Mouse (Mus musculus): ENCODE measurements around the gene Gm28042. TPM values are rescaled to one million over a fixed set of nuclear protein-coding genes. Genes with fewer than 3 reads are reported as not detected.

The Gm28042 gene
- polyA plus RNA-seq, 1 experiment from 2014 or later, result 2.2 TPM

DNA sequence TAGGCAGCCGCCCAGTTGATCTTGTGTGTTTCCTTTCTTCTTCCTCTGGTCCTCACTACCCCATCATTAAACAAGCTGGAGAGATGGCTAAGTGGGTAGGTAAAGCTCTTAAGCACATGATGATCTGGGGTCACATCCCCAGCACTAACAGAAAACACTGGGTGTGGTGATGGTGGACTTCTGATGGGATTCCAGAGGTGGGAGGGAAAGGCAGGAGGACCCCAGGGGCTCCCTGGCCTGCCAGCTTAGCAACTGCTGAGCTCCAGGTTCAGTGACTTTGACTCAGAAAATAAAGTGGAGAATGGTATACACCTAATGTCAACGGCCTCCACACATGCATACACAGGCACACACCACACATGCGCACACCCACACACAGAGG is 648 bp downstream of the Gm28042 start:
- ATAC-seq (replicated peaks; ENCODE audit: extremely low read depth, insufficient read depth, low FRiP score), result 0 out of 2 replicates have a peak, but pooled peaks have one; percentile 0
- peaks cover 20% of the 10 kb centered on the region for H3K4me1 ChIP-seq (ENCODE audit: control insufficient read depth, insufficient read depth, low read length)
- H3K4me2 ChIP-seq (ENCODE audit: low read depth, low read length), result peak overlapping the region; percentile 84
- H3K27me3 ChIP-seq (ENCODE audit: control insufficient read depth, insufficient read depth, low read length), result no peaks in the 10 kb centered on the region
- H3K9me3 ChIP-seq (replicated peaks; ENCODE audit: control insufficient read depth, low read length), result no peaks in the 10 kb centered on the region
- peak overlapping the region; percentile 80 for H3K9ac ChIP-seq (ENCODE audit: low read length)
- H3K36me3 ChIP-seq (ENCODE audit: control insufficient read depth, insufficient read depth), result peaks cover 12% of the 10 kb centered on the region; the same call in 1 of the 2 replicates
- H3K27ac ChIP-seq (ENCODE audit: low read length), result peak overlapping the region; percentile 81
- 41% methylated on average over 3 of the region's 3 CpGs for WGBS
- H3K4me3 ChIP-seq (ENCODE audit: low read length), result peak overlapping the region; percentile 65

DNA sequence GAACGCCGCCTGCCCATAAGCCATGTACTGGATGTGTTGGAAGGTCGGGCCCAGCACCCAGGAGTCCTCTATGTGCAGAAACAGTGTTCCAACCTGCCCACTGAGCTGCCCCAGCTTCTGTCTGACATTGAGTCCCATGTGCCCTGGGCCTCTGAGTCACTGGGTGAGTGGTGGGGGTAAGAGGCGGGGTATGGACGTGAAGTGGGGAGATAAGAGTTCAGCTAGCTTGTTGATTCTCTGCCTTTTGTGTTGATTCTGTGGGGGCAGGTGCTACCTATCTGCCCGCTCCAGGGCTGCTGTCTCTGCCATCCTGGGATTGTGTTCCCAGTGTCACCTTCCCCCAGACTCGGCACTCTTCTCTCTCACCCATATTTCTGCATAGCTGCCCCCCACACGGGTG is 3.1 kb downstream of the Gm28042 start:
- no peak for ATAC-seq (replicated peaks; ENCODE audit: extremely low read depth, insufficient read depth, low FRiP score)
- 63% methylated on average over 8 of the region's 8 CpGs for WGBS
- peaks cover 9% of the 10 kb centered on the region; the same call in 1 of the 2 replicates for H3K36me3 ChIP-seq (ENCODE audit: control insufficient read depth, insufficient read depth)

GRCm38 (mm10) chr2:120032726-120033467 is 5.6 kb downstream of the Gm28042 start, which contains the start of gene Pla2g4b:
Gene Pla2g4b, plus strand, starts transcription at chr2:120033417.
- ATAC-seq (replicated peaks; ENCODE audit: extremely low read depth, insufficient read depth, low FRiP score), result no peak
- 88% methylated on average over 12 of the region's 12 CpGs for WGBS
- Histone ChIP-seq H3K9ac (ENCODE audit: low read length) (no peak within 1 kb of the TSS), H3K36me3 (ENCODE audit: control insufficient read depth, insufficient read depth) (peaks cover 16% of the 10 kb centered on the region; the same call in 1 of the 2 replicates), H3K4me3 (ENCODE audit: low read length) (no peak within 1 kb of the TSS), H3K27me3 (ENCODE audit: control insufficient read depth, insufficient read depth, low read length) (no peaks in the 10 kb centered on the region), H3K27ac (ENCODE audit: low read length) (no peak within 1 kb of the TSS), H3K9me3 (replicated peaks; ENCODE audit: control insufficient read depth, low read length) (no peaks in the 10 kb centered on the region), H3K4me1 (ENCODE audit: control insufficient read depth, insufficient read depth, low read length) (peaks cover 6% of the 10 kb centered on the region), H3K4me2 (ENCODE audit: low read depth, low read length) (no peak within 1 kb of the TSS)

More for the DNA sequence above, 3.1 kb downstream of the Gm28042 start:
- no peaks in the 10 kb centered on the region for H3K27me3 ChIP-seq (ENCODE audit: control insufficient read depth, insufficient read depth, low read length)
- H3K4me2 ChIP-seq (ENCODE audit: low read depth, low read length), result no peak overlapping the region
- no peak overlapping the region for H3K27ac ChIP-seq (ENCODE audit: low read length)
- H3K4me3 ChIP-seq (ENCODE audit: low read length), result no peak overlapping the region
- H3K9ac ChIP-seq (ENCODE audit: low read length), result no peak overlapping the region
- no peaks in the 10 kb centered on the region for H3K9me3 ChIP-seq (replicated peaks; ENCODE audit: control insufficient read depth, low read length)
- H3K4me1 ChIP-seq (ENCODE audit: control insufficient read depth, insufficient read depth, low read length), result peaks cover 12% of the 10 kb centered on the region

- ATAC-seq (replicated peaks; ENCODE audit: extremely low read depth, insufficient read depth, low FRiP score), result no peak
- no peak overlapping the region for H3K4me3 ChIP-seq (ENCODE audit: low read length)
- H3K27me3 ChIP-seq (ENCODE audit: control insufficient read depth, insufficient read depth, low read length), result no peaks in the 10 kb centered on the region
- no peaks in the 10 kb centered on the region for H3K9me3 ChIP-seq (replicated peaks; ENCODE audit: control insufficient read depth, low read length)
- no peak overlapping the region for H3K4me2 ChIP-seq (ENCODE audit: low read depth, low read length)
- no peaks in the 10 kb centered on the region for H3K4me1 ChIP-seq (ENCODE audit: control insufficient read depth, insufficient read depth, low read length)
- no peak overlapping the region for H3K9ac ChIP-seq (ENCODE audit: low read length)
- 58% methylated on average over 5 of the region's 5 CpGs for WGBS
- no peak overlapping the region for H3K27ac ChIP-seq (ENCODE audit: low read length)
- H3K36me3 ChIP-seq (ENCODE audit: control insufficient read depth, insufficient read depth), result peaks cover 18% of the 10 kb centered on the region; the same call in 1 of the 2 replicates
Measured at GRCm38 (mm10) chr2:120033726-120034125, 6.4 kb downstream of the Gm28042 start.

GRCm38 (mm10) chr2:120037744-120038143 is 10.5 kb downstream of the Gm28042 start:
- H3K4me3 ChIP-seq (ENCODE audit: low read length), result no peak overlapping the region
- no peak for ATAC-seq (replicated peaks; ENCODE audit: extremely low read depth, insufficient read depth, low FRiP score)
- no peaks in the 10 kb centered on the region for H3K9me3 ChIP-seq (replicated peaks; ENCODE audit: control insufficient read depth, low read length)
- WGBS, result 83% methylated on average over 9 of the region's 9 CpGs
- peaks cover 33% of the 10 kb centered on the region for H3K36me3 ChIP-seq (ENCODE audit: control insufficient read depth, insufficient read depth)
- H3K27ac ChIP-seq (ENCODE audit: low read length), result no peak overlapping the region
- no peaks in the 10 kb centered on the region for H3K27me3 ChIP-seq (ENCODE audit: control insufficient read depth, insufficient read depth, low read length)
- H3K4me1 ChIP-seq (ENCODE audit: control insufficient read depth, insufficient read depth, low read length), result no peaks in the 10 kb centered on the region
- H3K4me2 ChIP-seq (ENCODE audit: low read depth, low read length), result no peak overlapping the region
- no peak overlapping the region for H3K9ac ChIP-seq (ENCODE audit: low read length)

DNA sequence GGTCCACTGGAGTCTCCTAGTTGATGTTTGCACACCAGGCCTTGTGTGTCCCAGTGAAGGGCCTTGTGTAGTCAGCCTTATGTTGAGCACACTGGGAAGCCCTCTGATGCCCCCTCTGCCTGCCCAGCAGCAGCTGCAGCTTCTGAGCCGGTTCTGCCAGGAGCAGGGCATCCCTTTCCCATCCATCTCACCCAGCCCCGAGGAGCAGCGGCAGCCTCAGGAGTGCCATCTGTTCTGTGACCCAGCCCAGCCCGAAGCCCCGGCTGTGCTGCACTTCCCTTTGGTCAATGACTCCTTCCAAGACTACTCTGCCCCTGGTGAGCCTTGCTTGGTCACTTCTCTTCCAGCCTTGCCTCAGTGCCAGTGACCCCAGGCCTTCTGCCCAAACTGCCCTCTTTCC is 13.7 kb downstream of the Gm28042 start:
- no peaks in the 10 kb centered on the region for H3K27me3 ChIP-seq (ENCODE audit: control insufficient read depth, insufficient read depth, low read length)
- no peak overlapping the region for H3K4me3 ChIP-seq (ENCODE audit: low read length)
- H3K27ac ChIP-seq (ENCODE audit: low read length), result no peak overlapping the region
- peaks cover 28% of the 10 kb centered on the region for H3K36me3 ChIP-seq (ENCODE audit: control insufficient read depth, insufficient read depth)
- no peak for ATAC-seq (replicated peaks; ENCODE audit: extremely low read depth, insufficient read depth, low FRiP score)
- 0 out of 2 replicates have a peak, but pooled peaks cover 6% of the 10 kb centered on the region for H3K4me1 ChIP-seq (ENCODE audit: control insufficient read depth, insufficient read depth, low read length)
- no peaks in the 10 kb centered on the region for H3K9me3 ChIP-seq (replicated peaks; ENCODE audit: control insufficient read depth, low read length)
- WGBS, result 87% methylated on average over 5 of the region's 5 CpGs
- H3K9ac ChIP-seq (ENCODE audit: low read length), result no peak overlapping the region
- H3K4me2 ChIP-seq (ENCODE audit: low read depth, low read length), result no peak overlapping the region

DNA sequence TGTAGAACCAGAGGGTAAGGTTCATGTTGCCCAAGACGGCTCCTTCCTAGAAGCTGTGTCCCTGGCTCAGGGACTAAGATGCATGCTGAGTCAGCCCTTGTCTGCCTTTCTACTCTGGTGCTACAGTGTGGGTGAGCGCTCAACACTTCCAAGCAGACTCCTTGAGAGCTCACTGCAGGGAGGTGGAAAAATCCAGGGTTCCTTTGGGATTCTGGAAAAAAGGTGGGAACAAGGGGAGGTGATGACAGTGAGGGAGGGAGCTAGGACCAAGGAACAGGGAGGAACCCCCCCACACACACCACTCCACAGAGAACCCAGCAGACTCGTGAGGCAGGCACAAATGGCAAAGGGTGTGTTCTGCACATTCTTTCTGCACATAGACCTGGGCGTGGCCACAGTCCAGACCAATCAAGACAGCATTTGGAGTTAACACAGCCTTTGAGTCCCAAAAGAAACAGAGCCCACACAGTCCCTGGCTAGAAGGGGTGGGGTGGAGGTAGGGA is 16.9 kb downstream of the Gm28042 start:
- Histone ChIP-seq H3K4me1 (ENCODE audit: control insufficient read depth, insufficient read depth, low read length) (0 out of 2 replicates have a peak, but pooled peaks cover 6% of the 10 kb centered on the region), H3K4me2 (ENCODE audit: low read depth, low read length) (no peak overlapping the region), H3K9ac (ENCODE audit: low read length) (no peak overlapping the region), H3K27me3 (ENCODE audit: control insufficient read depth, insufficient read depth, low read length) (no peaks in the 10 kb centered on the region; the same call in 1 of the 2 replicates), H3K9me3 (replicated peaks; ENCODE audit: control insufficient read depth, low read length) (no peaks in the 10 kb centered on the region), H3K27ac (ENCODE audit: low read length) (no peak overlapping the region), H3K4me3 (ENCODE audit: low read length) (no peak overlapping the region), H3K36me3 (ENCODE audit: control insufficient read depth, insufficient read depth) (peaks cover 18% of the 10 kb centered on the region)
- 51% methylated on average over 4 of the region's 4 CpGs for WGBS
- ATAC-seq (replicated peaks; ENCODE audit: extremely low read depth, insufficient read depth, low FRiP score), result peak; percentile 29; the same call in 1 of the 2 replicates

DNA sequence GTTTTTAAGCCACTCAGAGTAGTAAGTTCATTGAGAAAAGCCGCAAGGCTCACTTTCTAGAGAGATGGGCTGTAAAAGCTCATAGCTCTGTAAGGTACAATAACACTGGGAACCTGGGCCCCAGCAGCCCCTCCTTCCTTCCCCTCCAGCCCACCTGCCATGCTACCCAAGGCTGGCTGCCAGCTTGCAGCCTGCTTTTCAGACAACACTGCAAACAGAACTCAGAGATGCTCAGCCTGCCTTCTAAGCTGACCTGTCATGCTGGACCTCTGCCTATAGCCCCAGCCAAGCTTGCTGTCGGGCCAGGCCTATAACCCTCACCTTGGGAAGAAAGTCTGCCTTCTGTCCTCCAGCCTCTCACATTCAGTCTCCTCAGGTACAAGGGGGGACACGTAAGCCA is 17.4 kb downstream of the Gm28042 start:
- no peak overlapping the region for H3K4me3 ChIP-seq (ENCODE audit: low read length)
- WGBS, result 74% methylated on average over 3 of the region's 3 CpGs
- no peak overlapping the region for H3K27ac ChIP-seq (ENCODE audit: low read length)
- H3K4me2 ChIP-seq (ENCODE audit: low read depth, low read length), result no peak overlapping the region
- no peak overlapping the region for H3K9ac ChIP-seq (ENCODE audit: low read length)
- no peaks in the 10 kb centered on the region for H3K9me3 ChIP-seq (replicated peaks; ENCODE audit: control insufficient read depth, low read length)
- H3K27me3 ChIP-seq (ENCODE audit: control insufficient read depth, insufficient read depth, low read length), result no peaks in the 10 kb centered on the region; the same call in 1 of the 2 replicates
- H3K36me3 ChIP-seq (ENCODE audit: control insufficient read depth, insufficient read depth), result peaks cover 14% of the 10 kb centered on the region
- 0 out of 2 replicates have a peak, but pooled peaks cover 6% of the 10 kb centered on the region for H3K4me1 ChIP-seq (ENCODE audit: control insufficient read depth, insufficient read depth, low read length)
- no peak for ATAC-seq (replicated peaks; ENCODE audit: extremely low read depth, insufficient read depth, low FRiP score)
